Mouse (Mus musculus): ENCODE data around the gene Pon3.
"Not testable (repeated sequence)": the region's sequence is repeated elsewhere in the genome, so short reads cannot be mapped to it uniquely, and the experiment has no call there.

Gene Pon3

GRCm38 (mm10) chr6:5255291-5255690 is 795 bp downstream of the Pon3 start:
- no peak for DNase-seq (ENCODE audit: low read depth, low spot score)

- no peak for DNase-seq (ENCODE audit: low read depth, low spot score)
Observed at GRCm38 (mm10) chr6:5254869-5255268, 1.2 kb downstream of the Pon3 start.

DNA sequence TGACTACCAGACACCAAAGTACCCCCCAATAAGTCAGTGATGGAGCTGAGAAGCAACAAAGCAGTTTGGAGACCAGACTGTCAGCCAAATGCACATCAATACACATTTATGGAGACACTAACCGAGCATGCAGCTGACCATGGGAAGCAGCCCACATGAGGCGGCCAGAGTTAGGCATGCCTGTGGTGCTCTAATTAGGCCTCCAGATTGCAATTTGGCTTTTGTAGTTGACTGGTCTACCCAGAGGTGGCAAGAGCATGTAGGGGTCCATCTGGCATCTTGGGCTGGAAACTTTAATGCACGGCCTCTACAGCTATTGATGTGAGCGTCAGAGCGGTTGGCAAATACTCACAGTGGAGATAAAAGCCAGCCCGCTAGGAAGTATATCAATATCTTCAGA is 10.2 kb downstream of the Pon3 start:
- DNase-seq (ENCODE audit: low read depth, low spot score): no peak

- no peak for DNase-seq (ENCODE audit: low read depth, low spot score)
Observed at GRCm38 (mm10) chr6:5238799-5239198, 17.3 kb downstream of the Pon3 start.

DNA sequence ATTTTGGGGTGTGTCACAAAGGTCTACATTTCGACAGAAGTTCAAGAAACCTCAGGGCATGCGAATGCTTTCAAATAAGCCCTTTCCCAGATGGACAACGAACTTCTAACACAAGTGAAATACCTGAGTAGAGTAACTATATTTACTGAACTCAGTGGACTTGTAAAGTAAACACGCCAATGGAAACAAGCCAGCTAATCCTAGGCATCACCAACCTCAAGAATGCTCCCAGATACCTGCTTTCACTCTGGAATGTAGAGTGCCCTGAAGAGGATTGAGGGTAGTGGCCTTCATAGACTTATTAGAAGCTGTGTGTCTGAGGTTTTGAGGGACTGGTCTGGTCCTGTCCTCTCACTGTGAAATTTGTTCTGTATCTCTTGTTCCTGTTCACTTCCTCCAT is 18.6 kb downstream of the Pon3 start:
- no peak for DNase-seq (ENCODE audit: low read depth, low spot score)

GRCm38 (mm10) chr6:5236843-5237371 is 19.2 kb downstream of the Pon3 start:
- no peak for DNase-seq (ENCODE audit: low read depth, low spot score)

- DNase-seq (ENCODE audit: low read depth, low spot score): no peak
Observed at GRCm38 (mm10) chr6:5234563-5234962, 21.5 kb downstream of the Pon3 start.

GRCm38 (mm10) chr6:5233812-5234211 is 22.3 kb downstream of the Pon3 start:
- DNase-seq (ENCODE audit: low read depth, low spot score): no peak

- no peak for DNase-seq (ENCODE audit: low read depth, low spot score)
Observed at GRCm38 (mm10) chr6:5232022-5232421, 24.1 kb downstream of the Pon3 start.

DNA sequence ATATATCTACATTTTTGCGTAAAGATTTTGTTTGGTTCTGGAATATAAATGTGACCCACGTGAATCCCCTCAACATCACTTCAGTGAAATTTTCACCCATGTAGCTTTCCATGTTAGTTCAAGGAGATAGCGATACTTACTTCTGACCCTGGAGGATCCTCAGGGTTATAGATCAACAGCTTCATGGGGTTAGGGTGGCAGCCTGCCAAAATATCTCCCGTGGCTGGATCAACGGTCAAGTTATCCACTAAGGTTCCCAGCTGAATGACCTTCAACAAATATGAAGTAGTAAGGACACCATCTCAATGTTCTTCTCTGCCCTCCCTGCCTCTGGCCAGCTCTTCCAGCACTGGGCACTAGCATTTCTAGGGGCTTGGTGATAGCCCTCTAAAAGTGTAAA is 25.8 kb downstream of the Pon3 start:
- DNase-seq (ENCODE audit: low read depth, low spot score): no peak

- DNase-seq (ENCODE audit: low read depth, low spot score): not testable (repeated sequence)
Observed at GRCm38 (mm10) chr6:5223551-5223950, 32.5 kb downstream of the Pon3 start.

- no peak for DNase-seq (ENCODE audit: low read depth, low spot score)
Observed at GRCm38 (mm10) chr6:5222080-5222479, 34.0 kb downstream of the Pon3 start.

GRCm38 (mm10) chr6:5218190-5218589 is 37.9 kb downstream of the Pon3 start:
- DNase-seq (ENCODE audit: low read depth, low spot score): no peak

- no peak for DNase-seq (ENCODE audit: low read depth, low spot score)
Observed at GRCm38 (mm10) chr6:5207817-5208216, 48.3 kb downstream of the Pon3 start.

GRCm38 (mm10) chr6:5199916-5200315 is 56.2 kb downstream of the Pon3 start:
- no peak for DNase-seq (ENCODE audit: low read depth, low spot score)

- DNase-seq (ENCODE audit: low read depth, low spot score): no peak
Observed at GRCm38 (mm10) chr6:5199376-5199905, 56.6 kb downstream of the Pon3 start.

DNA sequence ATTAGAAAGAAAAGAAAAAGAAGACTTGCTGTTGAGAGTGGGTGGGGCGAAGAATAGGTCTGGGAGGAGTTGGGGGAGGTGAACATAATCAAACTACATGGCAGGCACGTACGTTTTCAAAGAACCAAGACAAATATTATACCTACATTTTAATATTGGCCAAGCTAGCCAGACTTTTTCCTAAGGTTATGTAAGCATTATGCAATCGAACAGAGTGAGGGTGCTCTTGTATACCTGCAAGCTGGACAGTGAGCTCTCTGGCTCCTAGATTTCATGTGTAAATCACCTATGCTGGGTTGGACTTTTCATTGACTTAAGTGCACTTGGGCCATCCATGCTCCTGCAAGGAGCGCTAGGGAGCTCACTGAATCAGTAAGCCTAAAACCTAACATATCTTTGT is 57.5 kb downstream of the Pon3 start:
- DNase-seq (ENCODE audit: low read depth, low spot score): no peak

GRCm38 (mm10) chr6:5193693-5194092 is 62.4 kb downstream of the Pon3 start, which contains the start of gene Pon1:
Gene Pon1, minus strand, starts transcription at chr6:5193946.
- no peak for DNase-seq (ENCODE audit: low read depth, low spot score)

DNA sequence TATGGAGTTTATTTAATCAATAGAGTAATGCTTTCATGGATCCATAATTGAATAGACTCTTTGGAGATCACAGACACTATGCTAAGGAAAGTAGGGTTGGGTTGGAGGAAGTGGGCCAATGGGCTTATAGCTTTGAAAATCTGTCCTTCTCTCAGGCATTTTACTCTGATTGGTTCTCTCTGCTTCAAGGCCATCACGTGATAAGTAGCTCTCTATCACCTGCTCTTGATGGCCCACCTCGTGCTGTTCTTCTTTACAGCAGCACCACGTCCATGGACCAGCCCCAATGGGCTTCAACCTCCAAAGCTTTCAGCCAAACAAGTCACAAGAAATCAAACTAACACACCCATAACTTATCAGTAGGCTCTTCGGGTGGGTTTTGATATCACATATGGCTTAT is 65.3 kb downstream of the Pon3 start:
- no peak for DNase-seq (ENCODE audit: low read depth, low spot score)

DNA sequence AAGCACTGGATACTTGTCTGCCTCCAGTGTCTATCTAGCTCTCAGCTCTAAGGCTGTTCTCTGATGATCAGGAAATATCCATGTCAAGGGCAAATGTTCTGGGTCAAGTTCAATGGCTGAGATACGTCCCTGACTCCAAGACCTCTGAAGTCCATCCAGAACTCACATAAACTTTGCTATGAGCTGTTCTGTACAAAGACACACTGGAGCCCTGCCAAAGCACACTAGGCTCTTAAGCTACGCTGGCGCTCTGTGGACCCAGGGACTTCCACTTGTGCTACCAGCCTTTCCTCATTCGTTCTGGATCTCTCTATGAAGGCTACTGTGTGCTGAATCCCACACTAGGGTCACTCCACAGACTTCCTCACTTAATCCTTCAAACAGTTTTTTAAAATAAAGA is 66.6 kb downstream of the Pon3 start:
- DNase-seq (ENCODE audit: low read depth, low spot score): no peak

DNA sequence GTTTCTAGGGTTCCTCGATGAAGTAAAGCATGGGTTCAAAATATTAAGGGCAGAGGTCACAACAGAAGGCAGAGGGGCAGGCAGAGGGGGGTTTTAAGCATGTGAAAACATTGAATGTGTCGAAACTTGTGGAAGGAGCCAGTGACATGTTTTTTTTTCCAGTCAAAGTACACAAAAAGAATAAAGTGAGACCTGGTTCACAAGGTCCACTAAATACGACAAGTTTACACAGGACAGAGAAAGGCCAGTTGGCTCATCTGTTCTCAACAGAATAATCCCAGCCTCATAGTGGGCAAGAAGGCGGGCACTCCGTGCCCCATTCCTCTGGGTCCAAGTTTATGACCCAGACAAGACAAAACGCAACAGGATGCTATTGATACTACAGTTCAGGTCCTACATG is 67.1 kb downstream of the Pon3 start:
- DNase-seq (ENCODE audit: low read depth, low spot score): no peak

DNA sequence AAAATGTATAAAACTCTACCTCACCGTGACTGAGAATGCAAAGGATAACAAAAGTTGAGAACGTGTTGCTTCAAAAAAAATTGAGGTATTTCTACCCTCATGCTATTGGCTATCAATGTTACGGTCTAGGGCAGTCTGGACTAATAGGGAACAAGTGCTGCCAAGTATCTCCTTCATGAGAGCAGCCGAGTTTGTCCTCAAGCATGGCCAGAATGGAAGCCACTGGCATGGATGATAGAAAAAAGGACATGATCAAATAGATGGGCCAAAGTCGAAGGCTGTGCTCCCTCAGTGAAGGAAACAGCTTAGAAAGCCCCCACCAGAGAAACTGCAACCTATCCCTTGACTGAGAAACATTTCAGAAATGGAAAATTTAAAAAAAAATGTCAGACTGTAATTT is 68.0 kb downstream of the Pon3 start:
- DNase-seq (ENCODE audit: low read depth, low spot score): no peak

DNA sequence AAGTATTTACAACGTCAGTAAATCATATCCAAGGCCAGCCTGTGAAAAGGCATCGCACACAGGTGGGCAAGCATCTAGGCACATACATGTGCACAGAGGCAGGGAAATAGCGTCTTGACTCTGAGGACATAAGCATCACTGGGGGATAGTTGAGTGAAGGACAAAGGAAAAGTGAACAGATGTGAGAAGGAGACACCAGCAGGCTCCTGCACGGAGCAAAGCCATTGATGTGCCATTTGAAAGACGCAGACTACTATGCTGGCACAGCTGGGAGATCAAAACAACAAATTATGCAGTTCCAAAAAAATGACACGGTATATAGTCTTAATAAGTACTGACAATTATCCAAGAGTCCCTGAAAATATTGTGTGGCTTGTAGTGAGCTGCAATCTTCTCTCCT is 68.5 kb downstream of the Pon3 start:
- DNase-seq (ENCODE audit: low read depth, low spot score): no peak
